Mouse (Mus musculus): ENCODE measurements around the gene Apof.

DNA sequence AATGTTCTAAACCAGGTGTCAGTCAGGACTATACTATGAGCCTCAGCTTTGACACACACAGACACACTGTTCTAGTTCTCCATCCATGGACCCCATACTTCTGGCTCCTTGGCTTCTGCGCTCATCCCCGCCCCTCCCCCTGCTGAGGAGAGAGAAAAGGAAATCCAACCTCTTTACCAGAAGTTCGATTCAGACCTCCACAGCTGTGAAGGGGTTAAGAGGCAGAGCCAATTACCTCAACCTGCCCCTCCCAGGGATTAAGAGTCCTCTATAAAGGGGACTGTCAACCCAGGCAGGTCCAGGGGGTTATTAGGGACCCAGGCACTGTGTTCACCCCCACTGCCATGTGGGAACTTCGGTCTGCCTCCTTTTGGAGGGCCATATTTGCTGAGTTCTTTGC is 42.9 kb upstream of the Apof start, which contains the start of gene Mip:
- TF ChIP-seq CTCF (IDR thresholded peaks at IDR 0.05; ENCODE audit: borderline replicate concordance, insufficient read depth, low read length) (no peak), POLR2A (IDR thresholded peaks at IDR 0.05; ENCODE audit: low read depth, low read length) (no peak)

Measured in embryonic fibroblast, embryonic 13.5 days (primary cell).